Mouse (Mus musculus) heart, adult 2 months (tissue): ENCODE results near the gene Thegl. TPM values are rescaled to one million over a fixed set of nuclear protein-coding genes. Genes with fewer than 3 reads are reported as not detected.

ENCODE experiments used
- DNase-seq, 2 experiments: peaks; one replicate each; pipeline ENCODE4 v3.0.0; 2021
- H3K27ac ChIP-seq: fragments of 200-600 bp; 2 replicates; pipeline ENCODE4 v1.8.1; 2022
- H3K27me3 ChIP-seq: fragments of 200-500 bp; 2 replicates; pipeline ENCODE4 v1.6.1; 2012; ENCODE audit warnings: mild to moderate bottlenecking, low read length, inconsistent platforms, mixed read lengths; ENCODE audit not compliant: control insufficient read depth, insufficient read depth
- H3K36me3 ChIP-seq: fragments of 200-500 bp; 2 replicates; pipeline ENCODE4 v1.6.1; 2012; ENCODE audit warnings: low read length, inconsistent platforms; ENCODE audit not compliant: control insufficient read depth, insufficient read depth
- H3K4me1 ChIP-seq: fragments of 200-500 bp; 2 replicates; pipeline ENCODE4 v1.6.1; 2011; ENCODE audit warnings: low read length; ENCODE audit not compliant: control insufficient read depth, insufficient read depth
- H3K4me3 ChIP-seq: fragments of 200-600 bp; 2 replicates; pipeline ENCODE4 v1.8.1; 2022
- H3K79me2 ChIP-seq: fragments of 200-500 bp; replicated peaks from 2 replicates; pipeline ENCODE4 v1.6.1; 2012; ENCODE audit warnings: mild to moderate bottlenecking, inconsistent platforms, low read length, moderate library complexity, mixed read lengths; ENCODE audit not compliant: control insufficient read depth, insufficient read depth
- H3K9ac ChIP-seq: fragments of 200-500 bp; 2 replicates; pipeline ENCODE4 v1.6.1; 2012; ENCODE audit warnings: low read depth, mild to moderate bottlenecking, control low read depth, inconsistent platforms, low read length, mixed read lengths
- CTCF ChIP-seq: fragments of 200-600 bp; IDR thresholded peaks from 2 replicates; pipeline ENCODE4 v1.8.1; 2022; ENCODE audit warnings: antibody characterized with exemption, mild to moderate bottlenecking, moderate library complexity
- EP300 ChIP-seq: fragments of 200-500 bp; IDR thresholded peaks from 2 replicates; pipeline ENCODE4 v1.6.1; 2011; ENCODE audit warnings: low read depth, low read length, control low read depth; ENCODE audit not compliant: insufficient read depth
- POLR2A ChIP-seq: fragments of 200-500 bp; IDR thresholded peaks from 2 replicates; pipeline ENCODE4 v1.6.1; 2011; ENCODE audit warnings: mild to moderate bottlenecking, low read depth, low read length, control low read depth; ENCODE audit not compliant: insufficient read depth
- WGBS: fragments of 180-500 bp; shearing (Covaris S2); methylation state at CpG from one replicate; pipeline ENCODE4 v1.1.7; 2018; 5-methylcytosine and 5-hydroxymethylcytosine counted together
- intact Hi-C: fragments of 180-260 bp; cut with DNase I; formaldehyde crosslinking; loops from one replicate; pipeline ENCODE4 v1.15.1; 2025
- polyA plus RNA-seq: library from polyadenylated mRNA; depleted of rRNA; stranded (reverse); fragments of >200 nt; gene quantifications from 2 replicates; pipeline ENCODE4 v1.2.3, GENCODE M21; 2012
- total RNA-seq, 2 experiments: library from RNA; stranded (reverse); gene quantifications; 2 replicates each; pipeline ENCODE4 v1.2.3; 2021

Gene Thegl
- total and polyA plus RNA-seq, 3 experiments, result 0.25 TPM; not detected in 2

- intact Hi-C loops, result no loop called here
- no peaks in the 10 kb centered on the region for H3K36me3 ChIP-seq
- TF ChIP-seq CTCF, result no peak
- no peak for TF ChIP-seq POLR2A
- TF ChIP-seq EP300, result no peak
- no peaks in the 10 kb centered on the region for H3K27me3 ChIP-seq
- H3K9ac ChIP-seq, result no peak overlapping the region
- no peaks in the 10 kb centered on the region for H3K79me2 ChIP-seq
- H3K4me3 ChIP-seq, result no peak overlapping the region
- no peak overlapping the region for H3K27ac ChIP-seq
- WGBS, result 90% methylated on average over 12 of the region's 12 CpGs
- DNase-seq, result no peak
- no peaks in the 10 kb centered on the region for H3K4me1 ChIP-seq
Observed at GRCm38 (mm10) chr5:77056881-77057440, 41.1 kb downstream of the Thegl start.

- no peaks in the 10 kb centered on the region for H3K36me3 ChIP-seq
- H3K27me3 ChIP-seq, result no peaks in the 10 kb centered on the region
- H3K9ac ChIP-seq, result no peak overlapping the region
- H3K4me3 ChIP-seq, result no peak overlapping the region
- intact Hi-C loops, result no loop called here
- TF ChIP-seq POLR2A (no peak), EP300 (no peak), CTCF (no peak)
- no peaks in the 10 kb centered on the region for H3K79me2 ChIP-seq
- WGBS, result 53% methylated on average over 10 of the region's 10 CpGs
- H3K27ac ChIP-seq, result no peak overlapping the region
- no peak for DNase-seq
- no peaks in the 10 kb centered on the region for H3K4me1 ChIP-seq
Observed at GRCm38 (mm10) chr5:77060363-77060762, 44.5 kb downstream of the Thegl start.

GRCm38 (mm10) chr5:77061372-77062038 lies 45.7 kb downstream of the Thegl start:
- peak; percentile 51 to 78 for DNase-seq
- no peaks in the 10 kb centered on the region for H3K4me1 ChIP-seq
- TF ChIP-seq CTCF (peak; percentile 94), EP300 (no peak)
- no peaks in the 10 kb centered on the region for H3K79me2 ChIP-seq
- H3K4me3 ChIP-seq, result no peak overlapping the region
- H3K27ac ChIP-seq, result no peak overlapping the region
- no peak overlapping the region for H3K9ac ChIP-seq
- no peaks in the 10 kb centered on the region for H3K36me3 ChIP-seq
- intact Hi-C loops, result no loop called here
- WGBS, result 24% methylated on average over 17 of the region's 17 CpGs
- H3K27me3 ChIP-seq, result no peaks in the 10 kb centered on the region

GRCm38 (mm10) chr5:77067321-77067720 lies 51.5 kb downstream of the Thegl start:
- no peaks in the 10 kb centered on the region for H3K79me2 ChIP-seq
- no peak for TF ChIP-seq CTCF
- no peak for TF ChIP-seq POLR2A
- TF ChIP-seq EP300, result no peak
- 34% methylated on average over 8 of the region's 8 CpGs for WGBS
- DNase-seq, result no peak
- H3K27ac ChIP-seq, result no peak overlapping the region
- H3K4me1 ChIP-seq, result no peaks in the 10 kb centered on the region
- H3K27me3 ChIP-seq, result no peaks in the 10 kb centered on the region
- no peak overlapping the region for H3K9ac ChIP-seq
- no peaks in the 10 kb centered on the region for H3K36me3 ChIP-seq
- intact Hi-C loops, result no loop called here
- H3K4me3 ChIP-seq, result no peak overlapping the region

GRCm38 (mm10) chr5:77070987-77071386 lies 55.2 kb downstream of the Thegl start:
- WGBS, result 82% methylated on average over 2 of the region's 2 CpGs
- Histone ChIP-seq H3K4me1 (peaks cover 2% of the 10 kb centered on the region), H3K27ac (no peak overlapping the region), H3K79me2 (no peaks in the 10 kb centered on the region), H3K36me3 (no peaks in the 10 kb centered on the region), H3K27me3 (no peaks in the 10 kb centered on the region), H3K9ac (no peak overlapping the region), H3K4me3 (no peak overlapping the region)
- TF ChIP-seq EP300 (no peak), POLR2A (no peak), CTCF (peak; percentile 37)
- intact Hi-C loops, result loop anchor here (1.0 to 5.0 kb wide), 2 partner anchors 99 to 146 kb away; no protein-coding TSS in a partner anchor
- DNase-seq, result no peak

GRCm38 (mm10) chr5:77071626-77072025 lies 55.8 kb downstream of the Thegl start:
- Histone ChIP-seq H3K79me2 (no peaks in the 10 kb centered on the region), H3K36me3 (no peaks in the 10 kb centered on the region), H3K4me3 (no peak overlapping the region), H3K27ac (no peak overlapping the region), H3K4me1 (peaks cover 2% of the 10 kb centered on the region), H3K27me3 (no peaks in the 10 kb centered on the region), H3K9ac (no peak overlapping the region)
- TF ChIP-seq POLR2A (no peak), CTCF (peak; percentile 69)
- WGBS, result 78% methylated on average over 3 of the region's 3 CpGs
- no peak for DNase-seq
- intact Hi-C loops, result loop anchor here (1.0 to 5.0 kb wide), 2 partner anchors 99 to 146 kb away; no protein-coding TSS in a partner anchor
